Mouse (Mus musculus): ENCODE results near the gene Gm20425.
"Not testable (repeated sequence)": the region's sequence is repeated elsewhere in the genome, so short reads cannot be mapped to it uniquely, and the experiment has no call there.

Gene Gm20425

GRCm38 (mm10) chr9:103224721-103225120, 5.4 kb downstream of the Gm20425 start:
- DNase-seq (ENCODE audit: low spot score) = no peak

- DNase-seq (ENCODE audit: low spot score) = no peak
These were observed 15.8 kb downstream of the Gm20425 start for GRCm38 (mm10) chr9:103214281-103214680.

GRCm38 (mm10) chr9:103213631-103214030, 16.5 kb downstream of the Gm20425 start:
- no peak for DNase-seq (ENCODE audit: low spot score)

- DNase-seq (ENCODE audit: low spot score) = no peak
These were observed 17.3 kb downstream of the Gm20425 start for GRCm38 (mm10) chr9:103212654-103213420.

- no peak for DNase-seq (ENCODE audit: low spot score)
These were observed 21.2 kb downstream of the Gm20425 start for GRCm38 (mm10) chr9:103208802-103209423.

- DNase-seq (ENCODE audit: low spot score) = peak; percentile 34
These were observed 22.3 kb downstream of the Gm20425 start for GRCm38 (mm10) chr9:103207846-103208245.

GRCm38 (mm10) chr9:103205786-103206185, 24.3 kb downstream of the Gm20425 start:
- DNase-seq (ENCODE audit: low spot score) = no peak

- DNase-seq (ENCODE audit: low spot score) = peak; percentile 91
These were observed 28.4 kb downstream of the Gm20425 start, which contains the start of gene Srprb for GRCm38 (mm10) chr9:103201561-103202260. Srprb (minus strand) TSS chr9:103202137.

GRCm38 (mm10) chr9:103188416-103188815, 41.7 kb downstream of the Gm20425 start:
- no peak for DNase-seq (ENCODE audit: low spot score)

GRCm38 (mm10) chr9:103186747-103187146, 43.4 kb downstream of the Gm20425 start:
- DNase-seq (ENCODE audit: low spot score) = no peak

- no peak for DNase-seq (ENCODE audit: low spot score)
These were observed 44.2 kb downstream of the Gm20425 start for GRCm38 (mm10) chr9:103185946-103186345.

- no peak for DNase-seq (ENCODE audit: low spot score)
These were observed 45.3 kb downstream of the Gm20425 start for GRCm38 (mm10) chr9:103184855-103185254.

- no peak for DNase-seq (ENCODE audit: low spot score)
These were observed 48.2 kb downstream of the Gm20425 start for GRCm38 (mm10) chr9:103181886-103182285.

GRCm38 (mm10) chr9:103180807-103181565, 49.1 kb downstream of the Gm20425 start:
- DNase-seq (ENCODE audit: low spot score) = peak; percentile 79

GRCm38 (mm10) chr9:103180303-103180702, 49.8 kb downstream of the Gm20425 start:
- DNase-seq (ENCODE audit: low spot score) = peak; percentile 29

- DNase-seq (ENCODE audit: low spot score) = no peak
These were observed 54.4 kb downstream of the Gm20425 start for GRCm38 (mm10) chr9:103175692-103176091.

GRCm38 (mm10) chr9:103174771-103175519, 55.2 kb downstream of the Gm20425 start:
- peak; percentile 11 for DNase-seq (ENCODE audit: low spot score)

GRCm38 (mm10) chr9:103168771-103169170, 61.3 kb downstream of the Gm20425 start:
- no peak for DNase-seq (ENCODE audit: low spot score)

- DNase-seq (ENCODE audit: low spot score) = no peak
These were observed 62.1 kb downstream of the Gm20425 start for GRCm38 (mm10) chr9:103168046-103168445.

GRCm38 (mm10) chr9:103163806-103164205, 66.3 kb downstream of the Gm20425 start:
- DNase-seq (ENCODE audit: low spot score) = no peak

- DNase-seq (ENCODE audit: low spot score) = not testable (repeated sequence)
These were observed 74.9 kb downstream of the Gm20425 start for GRCm38 (mm10) chr9:103155158-103155557.

Measured in MN1 (cell line).